Mouse (Mus musculus) cortical plate, adult 2 months (tissue): ENCODE data around the gene Dmrt3.

Source experiments
- CTCF ChIP-seq: fragments of 200-500 bp; IDR thresholded peaks from 2 replicates; pipeline ENCODE4 v1.5.1; 2011; ENCODE audit warnings: mild to moderate bottlenecking, control low read depth, low read length; ENCODE audit not compliant: insufficient read depth; ENCODE audit errors: extremely low read depth
- POLR2A ChIP-seq: fragments of 200-500 bp; IDR thresholded peaks from 2 replicates; pipeline ENCODE4 v1.6.1; 2011; ENCODE audit warnings: mild to moderate bottlenecking, low read length, control low read depth; ENCODE audit not compliant: insufficient read depth; ENCODE audit errors: extremely low read depth

- TF ChIP-seq POLR2A (no peak), CTCF (no peak)
Observed at GRCm38 (mm10) chr19:25598626-25599025, 11.5 kb upstream of the Dmrt3 start.
